Mouse (Mus musculus): Measurements from ENCODE around the gene Prpf38b. TPM values are rescaled to one million over a fixed set of nuclear protein-coding genes. Genes with fewer than 3 reads are reported as not detected.
A peak's percentile ranks its signal among the peaks of the same experiment; 100 is the strongest.
"Not testable (repeated sequence)": the region's sequence is repeated elsewhere in the genome, so short reads cannot be mapped to it uniquely, and the experiment has no call there.

Prpf38b gene
- total RNA-seq, 1 experiment from 2014 or later, result 352 TPM

DNA sequence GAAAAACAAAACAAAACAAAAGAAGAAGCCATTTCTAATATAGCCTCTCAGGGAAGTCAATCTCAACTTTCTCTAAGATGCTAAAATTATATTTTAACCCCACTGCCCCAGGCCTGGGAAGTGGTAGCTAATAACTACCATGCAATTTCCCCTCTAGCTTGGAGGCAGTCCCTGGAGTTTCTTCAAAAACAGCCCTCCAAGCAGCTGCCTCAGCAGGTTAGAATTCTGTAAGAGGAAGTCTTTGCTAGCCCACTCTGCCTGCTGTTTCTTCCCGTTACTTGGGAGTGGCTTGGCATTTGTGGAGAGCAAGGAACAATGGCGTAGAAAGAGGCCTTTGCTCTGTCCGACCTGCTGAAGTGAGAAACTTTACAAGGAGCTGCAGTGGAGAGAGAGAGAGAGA is 46.4 kb downstream of the Prpf38b start:
- peak; percentile 65; the same call in 1 of the 2 replicates for ATAC-seq (replicated peaks; ENCODE audit: low read depth, poor library complexity, severe bottlenecking)

- no peak for ATAC-seq (replicated peaks; ENCODE audit: low read depth, poor library complexity, severe bottlenecking)
Observed at GRCm38 (mm10) chr3:108863091-108863490, 48.4 kb downstream of the Prpf38b start.

DNA sequence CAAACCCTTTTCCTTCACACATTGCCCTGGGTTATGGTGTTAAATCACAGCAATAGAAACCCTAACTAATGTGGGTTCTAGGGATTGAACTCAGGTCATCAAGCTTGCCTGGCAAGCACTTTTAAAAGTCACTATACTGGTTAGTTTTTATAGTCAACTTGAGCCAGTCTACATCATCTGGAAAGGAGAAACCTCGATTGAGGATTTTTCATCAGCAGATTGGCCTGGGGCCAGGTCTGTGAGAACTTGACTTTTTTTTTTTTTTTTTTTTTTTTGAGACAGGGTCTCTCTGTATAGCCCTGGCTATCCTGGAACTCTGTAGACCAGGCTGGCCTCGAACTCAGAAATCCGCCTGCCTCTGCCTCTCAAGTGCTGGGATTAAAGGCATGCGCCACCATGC is 49.2 kb downstream of the Prpf38b start:
- not testable (repeated sequence) for ATAC-seq (replicated peaks; ENCODE audit: low read depth, poor library complexity, severe bottlenecking)

- no peak for ATAC-seq (replicated peaks; ENCODE audit: low read depth, poor library complexity, severe bottlenecking)
Observed at GRCm38 (mm10) chr3:108860786-108861185, 50.7 kb downstream of the Prpf38b start.

DNA sequence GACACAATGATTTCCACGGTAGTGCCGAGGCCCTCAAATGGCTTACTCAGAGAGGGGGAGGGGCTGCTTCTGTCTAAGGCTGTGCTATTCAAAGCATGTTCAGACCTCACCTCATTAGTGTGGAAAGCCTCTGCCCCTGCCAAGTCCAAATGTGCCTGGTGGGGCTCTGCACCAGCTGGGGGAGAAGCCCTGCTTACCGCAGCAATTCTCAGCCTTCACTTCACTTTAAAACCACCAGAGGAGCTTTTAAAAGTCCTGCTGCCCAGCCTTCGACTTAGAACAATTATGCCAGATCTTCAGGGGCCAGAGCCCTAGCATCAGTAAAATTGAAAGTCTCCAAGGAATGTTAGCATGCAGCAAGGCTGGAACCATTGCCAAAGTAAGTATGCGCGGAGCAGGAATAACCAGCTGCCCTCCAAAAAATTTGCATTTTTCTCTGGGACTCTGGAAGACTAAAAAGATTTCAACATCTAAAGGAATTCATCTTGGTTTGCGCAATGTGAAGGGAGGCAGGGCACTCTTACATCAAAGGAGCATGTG is 53.2 kb downstream of the Prpf38b start:
- no peak for ATAC-seq (replicated peaks; ENCODE audit: low read depth, poor library complexity, severe bottlenecking)

GRCm38 (mm10) chr3:108857714-108858113 is 53.8 kb downstream of the Prpf38b start:
- ATAC-seq (replicated peaks; ENCODE audit: low read depth, poor library complexity, severe bottlenecking), result no peak

GRCm38 (mm10) chr3:108857124-108857470 is 54.4 kb downstream of the Prpf38b start:
- ATAC-seq (replicated peaks; ENCODE audit: low read depth, poor library complexity, severe bottlenecking), result no peak

DNA sequence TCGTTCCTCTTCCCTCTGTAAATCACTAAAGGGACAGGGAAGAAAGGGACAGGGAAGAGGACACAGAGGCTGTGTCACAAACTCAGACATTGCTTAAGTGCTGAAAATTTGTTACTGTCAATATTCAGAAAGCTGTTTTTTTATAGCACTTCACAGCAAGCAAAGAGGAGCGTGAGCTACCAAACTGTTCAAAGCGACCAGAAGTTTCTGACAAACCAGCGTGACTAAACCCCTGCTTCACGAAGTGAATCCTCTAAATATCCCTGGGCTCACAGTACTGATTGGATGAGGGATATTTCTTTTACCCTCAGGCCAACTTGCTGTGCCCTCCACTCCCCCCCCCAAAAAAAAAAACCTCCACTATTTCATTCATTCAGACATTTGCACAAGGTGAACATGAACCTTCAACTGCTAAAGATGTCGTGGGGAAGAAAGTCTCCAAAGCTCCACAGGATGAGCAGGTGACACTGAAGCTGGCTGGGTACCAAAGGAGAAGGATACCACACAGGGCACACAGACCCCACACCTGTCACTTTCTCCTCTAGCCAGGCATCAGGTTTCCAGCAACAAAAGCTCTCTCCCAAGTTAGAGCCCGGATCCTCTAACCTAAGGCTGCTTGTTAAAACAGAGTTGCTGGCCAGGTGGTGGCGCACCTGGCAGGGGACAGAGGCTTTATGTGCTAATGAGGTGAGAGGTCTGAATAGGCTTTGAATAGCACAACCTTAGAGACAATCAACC is 55.0 kb downstream of the Prpf38b start:
- ATAC-seq (replicated peaks; ENCODE audit: low read depth, poor library complexity, severe bottlenecking), result no peak

GRCm38 (mm10) chr3:108855864-108856263 is 55.7 kb downstream of the Prpf38b start:
- peak; percentile 65 for ATAC-seq (replicated peaks; ENCODE audit: low read depth, poor library complexity, severe bottlenecking)

GRCm38 (mm10) chr3:108855371-108855770 is 56.2 kb downstream of the Prpf38b start:
- peak; percentile 69 for ATAC-seq (replicated peaks; ENCODE audit: low read depth, poor library complexity, severe bottlenecking)

DNA sequence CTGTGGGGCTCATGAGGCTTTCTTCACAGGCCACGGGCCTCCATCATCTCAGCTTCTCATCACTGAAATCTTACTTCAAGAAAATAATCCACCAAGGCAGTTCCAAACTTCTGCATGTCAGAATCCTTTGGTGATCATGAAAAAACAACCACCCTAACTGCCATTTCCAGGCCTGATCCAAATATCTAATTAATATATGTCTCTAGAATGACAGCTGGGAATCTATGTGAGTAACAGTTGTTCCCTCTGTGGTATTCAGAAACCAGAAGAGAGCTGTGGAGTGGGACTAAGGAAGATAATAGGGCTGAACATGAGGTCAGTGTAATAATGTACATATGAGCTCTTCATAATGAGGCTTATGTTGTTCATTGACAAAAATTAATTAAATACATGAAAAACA is 58.3 kb downstream of the Prpf38b start:
- ATAC-seq (replicated peaks; ENCODE audit: low read depth, poor library complexity, severe bottlenecking), result no peak

Other genes with a start within 250 kb of the Prpf38b start
- gene Gpsm2, start 189.4 kb downstream of the Prpf38b start, total RNA-seq (2017), result 25.1 and 26.1 TPM in 2 replicates
- gene Aknad1, start 172.1 kb downstream of the Prpf38b start, total RNA-seq (2017), result not detected in 2 replicates
- gene Stxbp3, start 71.2 kb downstream of the Prpf38b start, total RNA-seq (2017), result 32.3 and 36.5 TPM in 2 replicates
- gene Fndc7, start 21.7 kb downstream of the Prpf38b start, total RNA-seq (2017), result 0.37 TPM in 1 of 2 replicates, not detected in the other
- not detected in 2 replicates for gene Henmt1, start 28.1 kb upstream of the Prpf38b start, total RNA-seq (2017)
- gene Gm9857, start 28.7 kb upstream of the Prpf38b start, total RNA-seq (2017), result not detected in 2 replicates
- gene Fam102b, start 115.9 kb upstream of the Prpf38b start, total RNA-seq (2017), result 18.9 and 21.0 TPM in 2 replicates
- not detected in 2 replicates for gene Slc25a54, start 168.7 kb upstream of the Prpf38b start, total RNA-seq (2017)
- gene Slc25a24, start 211.4 kb upstream of the Prpf38b start, total RNA-seq (2017), result 22.3 and 29.5 TPM in 2 replicates

Measured in common myeloid progenitor, adult 5-6 weeks (primary cell).